ENCODE assay signal across 27 mouse cellular contexts in the genomic region with DNA sequence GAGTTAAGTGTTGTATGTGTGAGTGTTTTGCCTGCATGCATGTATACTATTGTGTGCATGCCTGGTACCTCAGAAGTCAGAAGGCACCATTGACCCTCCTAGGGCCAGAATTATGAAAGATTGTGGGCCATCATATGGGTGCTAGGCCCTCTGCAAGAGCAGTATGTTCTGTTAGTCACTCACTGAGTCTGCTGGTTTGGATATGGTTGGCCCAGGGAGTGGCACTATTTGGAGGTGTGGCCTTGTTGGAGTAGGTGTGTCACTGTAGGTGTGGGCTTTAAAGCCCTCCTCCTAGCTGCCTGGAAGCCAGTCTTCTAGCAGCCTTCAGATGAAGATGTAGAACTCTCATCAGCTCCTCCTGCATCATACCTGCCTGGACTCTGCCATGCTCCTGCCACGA. TPM values are rescaled to one million over a fixed set of nuclear protein-coding genes. Genes with fewer than 3 reads are reported as not detected.
DNase-seq lines count a peak whose midpoint lies in the region; ATAC-seq and TF ChIP-seq lines count a peak whose summit lies in the region.
"Had no signal": no experiment of that assay in that cellular context is flagged by ENCODE, and none has a peak within 500 bp of the region (broad histone marks: within the 10 kb centered on the region; RNA-seq: fewer than 3 reads in every experiment).

No protein-coding gene starts in this region.

- no peaks in the 10 kb centered on the region for H3K9me3 ChIP-seq in intestine, embryonic 15.5 days
- H3K9me3 ChIP-seq in intestine, postnatal 0 days (ENCODE audit: control insufficient read depth) = no peaks in the 10 kb centered on the region
- no peaks in the 10 kb centered on the region for H3K9me3 ChIP-seq in liver, embryonic 11.5 days (ENCODE audit: control insufficient read depth, low read length)
- H3K9me3 ChIP-seq in liver, embryonic 16.5 days (replicated peaks; ENCODE audit: control insufficient read depth, low read length) = no peaks in the 10 kb centered on the region
- no peaks in the 10 kb centered on the region for H3K9me3 ChIP-seq in stomach, embryonic 15.5 days
- H3K9me3 ChIP-seq: heart, embryonic 13.5 days; hindbrain, embryonic 10.5 days; limb, embryonic 12.5 days had no signal

- no peak overlapping the region for H3K4me3 ChIP-seq in intestine, embryonic 15.5 days (replicated peaks)
- H3K4me3 ChIP-seq in intestine, postnatal 0 days (ENCODE audit: low read depth, low read length) = no peak overlapping the region
- no peak overlapping the region for H3K4me3 ChIP-seq in liver, embryonic 11.5 days (ENCODE audit: low read depth, low read length)
- H3K4me3 ChIP-seq in liver, embryonic 16.5 days (ENCODE audit: low read depth, low read length) = peak overlapping the region; percentile 35; the same call in 1 of the 2 replicates
- no peak overlapping the region for H3K4me3 ChIP-seq in stomach, embryonic 15.5 days (replicated peaks)
- H3K4me3 ChIP-seq: heart, adult 2 months; heart, embryonic 13.5 days; hindbrain, embryonic 10.5 days; left cerebral cortex, adult 2 months; limb, embryonic 12.5 days had no signal

- H3K4me2 ChIP-seq in intestine, embryonic 15.5 days (replicated peaks) = no peak overlapping the region
- no peak overlapping the region for H3K4me2 ChIP-seq in intestine, postnatal 0 days (replicated peaks; ENCODE audit: low read depth)
- no peak overlapping the region for H3K4me2 ChIP-seq in liver, embryonic 11.5 days
- H3K4me2 ChIP-seq in liver, embryonic 16.5 days (ENCODE audit: low read depth, low read length) = peak overlapping the region; percentile 22; the same call in 1 of the 2 replicates
- H3K4me2 ChIP-seq in stomach, embryonic 15.5 days = no peak overlapping the region
- H3K4me2 ChIP-seq: heart, embryonic 13.5 days; limb, embryonic 12.5 days had no signal

- no peak overlapping the region for H3K9ac ChIP-seq in intestine, embryonic 15.5 days
- H3K9ac ChIP-seq in intestine, postnatal 0 days (ENCODE audit: low read depth, low read length) = no peak overlapping the region
- H3K9ac ChIP-seq in liver, embryonic 11.5 days (ENCODE audit: low read depth, low read length) = no peak overlapping the region
- peak overlapping the region; percentile 18 for H3K9ac ChIP-seq in liver, embryonic 16.5 days (ENCODE audit: low read depth, low read length)
- no peak overlapping the region for H3K9ac ChIP-seq in stomach, embryonic 15.5 days
- H3K9ac ChIP-seq: heart, embryonic 13.5 days; limb, embryonic 12.5 days had no signal

- no peaks in the 10 kb centered on the region for H3K36me3 ChIP-seq in intestine, embryonic 15.5 days
- H3K36me3 ChIP-seq in intestine, postnatal 0 days (ENCODE audit: control insufficient read depth, insufficient read depth) = no peaks in the 10 kb centered on the region
- no peaks in the 10 kb centered on the region; the same call in 1 of the 2 replicates for H3K36me3 ChIP-seq in liver, embryonic 11.5 days (ENCODE audit: control insufficient read depth, insufficient read depth, low read length)
- H3K36me3 ChIP-seq in liver, embryonic 16.5 days (ENCODE audit: control insufficient read depth, insufficient read depth) = no peaks in the 10 kb centered on the region; the same call in 1 of the 2 replicates
- no peaks in the 10 kb centered on the region for H3K36me3 ChIP-seq in stomach, embryonic 15.5 days
- H3K36me3 ChIP-seq: heart, embryonic 13.5 days; hindbrain, embryonic 10.5 days; limb, embryonic 12.5 days had no signal

- no peak for TF ChIP-seq CTCF in intestine, postnatal 0 days (IDR thresholded peaks at IDR 0.05; ENCODE audit: low read depth)

- no peak for DNase-seq in liver, embryonic 11.5 days (ENCODE audit: low spot score)
- DNase-seq in heart, adult 11 months = no peak
- no peak for DNase-seq in retina, postnatal 1 day
- DNase-seq in frontal cortex, postnatal 14 days (ENCODE audit: low spot score in 2 of 2) = no peak
- DNase-seq: adrenal gland, postnatal 36 days; cerebellum, adult 2 months; cerebellum, postnatal 14 days; gastrocnemius, postnatal 25 days; heart, adult 2 months; heart, postnatal 14 days; kidney, adult 11 months; kidney, postnatal 25 days; lung, adult 18-20 months; lung, postnatal 4 days; midbrain, embryonic 14.5 days; right cerebral cortex, postnatal 14 days had no signal

- 89% methylated on average over 1 of the region's 1 CpGs for WGBS in intestine, embryonic 15.5 days
- 69% methylated on average over 1 of the region's 1 CpGs for WGBS in intestine, postnatal 0 days
- WGBS in liver, embryonic 11.5 days = 74% methylated on average over 1 of the region's 1 CpGs
- WGBS in liver, embryonic 16.5 days (ENCODE audit: insufficient replicate concordance) = 59% methylated on average over 1 of the region's 1 CpGs
- WGBS in stomach, embryonic 15.5 days = 76% methylated on average over 1 of the region's 1 CpGs

- H3K4me1 ChIP-seq in intestine, embryonic 15.5 days (replicated peaks) = no peaks in the 10 kb centered on the region
- no peaks in the 10 kb centered on the region for H3K4me1 ChIP-seq in intestine, postnatal 0 days (replicated peaks; ENCODE audit: control insufficient read depth, insufficient read depth, low read length)
- peaks cover 4% of the 10 kb centered on the region for H3K4me1 ChIP-seq in liver, embryonic 11.5 days (replicated peaks; ENCODE audit: control insufficient read depth, insufficient read depth, low read length)
- H3K4me1 ChIP-seq in liver, embryonic 16.5 days (ENCODE audit: control insufficient read depth, low read depth, low read length) = peaks cover 28% of the 10 kb centered on the region
- 0 out of 2 replicates have a peak, but pooled peaks cover 4% of the 10 kb centered on the region for H3K4me1 ChIP-seq in stomach, embryonic 15.5 days

- H3K27ac ChIP-seq in intestine, embryonic 15.5 days = no peak overlapping the region
- no peak overlapping the region for H3K27ac ChIP-seq in intestine, postnatal 0 days (ENCODE audit: low read depth, low read length)
- H3K27ac ChIP-seq in liver, embryonic 11.5 days (ENCODE audit: low read depth, low read length) = no peak overlapping the region
- peak overlapping the region; percentile 83 for H3K27ac ChIP-seq in liver, embryonic 16.5 days (ENCODE audit: low read length)
- no peak overlapping the region for H3K27ac ChIP-seq in stomach, embryonic 15.5 days
- H3K27ac ChIP-seq: heart, adult 2 months; heart, embryonic 13.5 days; hindbrain, embryonic 10.5 days; hindbrain, postnatal 0 days; left cerebral cortex, adult 2 months; limb, embryonic 12.5 days had no signal

- peak; percentile 36; the same call in 1 of the 2 replicates for ATAC-seq in intestine, embryonic 15.5 days
- no peak for ATAC-seq in intestine, postnatal 0 days
- peak; percentile 74 for ATAC-seq in liver, embryonic 11.5 days (replicated peaks; ENCODE audit: low FRiP score)
- ATAC-seq in liver, embryonic 16.5 days (ENCODE audit: low read depth) = peak; percentile 97
- ATAC-seq in stomach, embryonic 15.5 days (ENCODE audit: insufficient read depth, low FRiP score, low read depth) = peak; percentile 73
- ATAC-seq: forebrain, embryonic 14.5 days; hindbrain, postnatal 0 days; lung, postnatal 0 days had no signal

- H3K27me3 ChIP-seq in intestine, embryonic 15.5 days (replicated peaks) = no peaks in the 10 kb centered on the region
- no peaks in the 10 kb centered on the region for H3K27me3 ChIP-seq in intestine, postnatal 0 days (replicated peaks; ENCODE audit: control insufficient read depth, insufficient read depth, low read length)
- no peaks in the 10 kb centered on the region; the same call in 1 of the 2 replicates for H3K27me3 ChIP-seq in liver, embryonic 11.5 days (replicated peaks; ENCODE audit: control insufficient read depth, insufficient read depth, low read length)
- no peaks in the 10 kb centered on the region for H3K27me3 ChIP-seq in liver, embryonic 16.5 days (ENCODE audit: control insufficient read depth, insufficient read depth, low read depth, low read length)
- no peaks in the 10 kb centered on the region for H3K27me3 ChIP-seq in stomach, embryonic 15.5 days (replicated peaks)
- H3K27me3 ChIP-seq: limb, embryonic 12.5 days had no signal

RNA-seq across cellular contexts. Expression of gene Specc1, which starts 19.2 kb away (rescaled TPM):
- polyA plus RNA-seq in intestine, embryonic 15.5 days (2015; fragmentation: Nextera tagmentation; extraction: Ambion mirVana) = 10.2 and 10.9 TPM in 2 replicates
- 10.3 and 11.1 TPM in 2 replicates for polyA plus RNA-seq in intestine, postnatal 0 days (2015; fragmentation: Nextera tagmentation; extraction: Ambion mirVana)
- 23.6 and 23.7 TPM in 2 replicates for polyA plus RNA-seq in liver, embryonic 11.5 days (2014; fragmentation: Nextera tagmentation; extraction: Ambion mirVana)
- 58.6 and 58.9 TPM in 2 replicates for polyA plus RNA-seq in liver, embryonic 16.5 days (2015; fragmentation: Nextera tagmentation; extraction: Ambion mirVana)
- polyA plus RNA-seq in stomach, embryonic 15.5 days (2015; fragmentation: Nextera tagmentation; extraction: Ambion mirVana) = 9.8 and 13.4 TPM in 2 replicates

RNA-seq across cellular contexts. Expression of gene Akap10, which starts 45.7 kb away (rescaled TPM):
- polyA plus RNA-seq in intestine, embryonic 15.5 days (2015; fragmentation: Nextera tagmentation; extraction: Ambion mirVana) = 14.3 and 16.3 TPM in 2 replicates
- 6.8 and 8.5 TPM in 2 replicates for polyA plus RNA-seq in intestine, postnatal 0 days (2015; fragmentation: Nextera tagmentation; extraction: Ambion mirVana)
- polyA plus RNA-seq in liver, embryonic 11.5 days (2014; fragmentation: Nextera tagmentation; extraction: Ambion mirVana) = 17.9 and 19.4 TPM in 2 replicates
- polyA plus RNA-seq in liver, embryonic 16.5 days (2015; fragmentation: Nextera tagmentation; extraction: Ambion mirVana) = 7.3 and 7.7 TPM in 2 replicates
- polyA plus RNA-seq in stomach, embryonic 15.5 days (2015; fragmentation: Nextera tagmentation; extraction: Ambion mirVana) = 16.3 and 16.7 TPM in 2 replicates
